Mouse (Mus musculus): ENCODE data around the gene Arhgap10.

Gene Arhgap10

DNA sequence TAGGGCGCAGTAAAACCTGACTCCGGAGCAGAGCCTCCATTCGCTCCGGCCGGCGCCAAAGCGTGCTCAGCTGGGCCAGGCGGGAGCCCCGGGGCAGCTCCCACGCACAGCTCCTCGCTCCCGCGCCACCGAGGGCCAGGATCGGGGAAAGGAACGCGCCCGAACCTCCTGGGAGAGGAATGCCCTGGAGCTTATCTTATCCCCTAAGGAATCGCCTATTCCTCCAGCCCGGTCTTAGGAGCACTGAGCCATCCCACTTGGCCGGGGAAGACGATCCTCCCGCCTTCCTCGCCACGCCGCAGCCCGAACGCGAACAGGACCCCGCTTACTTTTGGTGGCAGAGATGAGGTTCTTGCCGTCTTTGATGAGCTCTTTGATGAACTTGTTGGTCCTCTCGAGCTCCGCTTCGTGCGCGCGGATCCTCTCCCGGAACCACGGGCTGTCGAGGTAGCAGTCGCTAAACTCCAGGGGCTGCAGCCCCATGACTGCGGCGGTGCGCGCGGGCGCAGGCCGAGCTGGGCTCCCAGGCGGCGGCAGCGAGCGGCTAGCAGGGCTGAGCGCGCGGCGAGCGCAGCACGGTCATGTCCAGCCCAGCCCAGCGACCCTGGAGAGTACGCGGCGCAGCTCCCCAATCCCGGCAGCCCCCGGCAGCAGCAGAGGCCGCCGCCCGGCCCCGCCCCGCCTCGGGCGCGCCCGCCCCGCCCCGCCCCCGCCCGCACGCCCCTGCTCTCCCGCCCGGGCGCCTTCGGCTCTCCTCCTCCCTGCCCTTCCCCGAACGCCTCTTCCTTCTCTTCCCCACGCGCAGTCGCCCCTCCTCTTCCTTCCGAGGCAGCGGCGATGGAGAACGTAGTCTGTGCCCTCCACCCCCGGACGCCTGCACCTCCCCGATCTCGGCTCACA lies at the start of gene Arhgap10:
Arhgap10 (minus strand) TSS at position 653 of the 900 bp plus-strand sequence.
- peak; percentile 90 to 95 for DNase-seq

GRCm38 (mm10) chr8:77561441-77561840 lies 43.7 kb upstream of the Arhgap10 start:
- DNase-seq = no peak

DNA sequence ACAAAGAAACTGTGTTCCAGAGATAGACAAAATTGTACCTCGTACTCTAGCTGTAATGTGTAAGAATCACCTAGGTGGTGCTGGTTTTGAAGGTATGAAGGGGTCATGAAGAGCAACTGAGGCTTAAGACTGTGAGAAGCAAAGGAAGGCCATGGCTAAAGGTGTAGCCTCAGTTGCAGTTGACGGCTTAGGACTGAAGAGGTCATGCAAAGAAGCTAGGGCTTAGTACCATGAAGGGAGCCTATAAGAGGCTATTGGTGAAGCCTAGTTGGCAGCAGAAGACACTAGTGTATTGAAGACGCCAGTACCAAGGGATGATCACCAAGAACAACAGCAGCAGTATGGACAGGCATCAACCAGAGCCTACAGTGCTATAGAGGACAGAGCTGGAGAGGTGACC lies 34.7 kb upstream of the Arhgap10 start:
- DNase-seq = no peak

DNA sequence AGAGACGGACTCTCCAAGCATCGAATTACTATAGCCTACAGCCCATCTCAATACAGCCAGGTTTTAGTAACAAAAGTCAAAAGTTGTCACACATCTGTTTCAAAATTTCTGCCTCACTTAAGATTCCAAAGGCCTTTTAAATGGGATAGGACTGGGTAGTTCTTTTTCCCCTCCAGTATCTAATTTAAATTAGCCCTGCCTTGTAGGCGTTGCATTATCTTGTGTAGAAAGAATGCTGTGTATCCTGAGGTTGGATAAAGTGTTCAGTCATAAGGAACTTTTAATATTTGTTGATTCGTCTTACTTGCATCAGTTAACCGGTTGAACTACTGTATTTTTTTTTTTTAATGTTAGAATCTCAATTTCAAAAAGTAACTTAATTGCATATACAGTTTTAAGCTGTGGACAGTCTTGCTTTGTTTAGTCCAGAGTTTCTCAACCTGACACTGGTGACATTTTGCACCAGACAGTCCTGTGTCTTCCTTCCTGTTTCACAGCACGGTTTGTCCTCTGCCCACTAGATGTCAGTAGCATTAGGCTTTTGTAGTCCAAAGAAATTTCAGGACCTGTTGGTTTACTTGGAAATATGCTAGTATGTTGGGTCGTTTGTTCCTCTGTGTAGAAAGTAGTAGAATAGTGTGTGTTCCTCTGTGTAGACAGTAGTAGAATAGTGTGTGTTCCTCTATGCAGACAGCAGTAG lies 32.3 kb upstream of the Arhgap10 start:
- peak; percentile 58 for DNase-seq

- peak; percentile 94 to 95 for DNase-seq
These were observed 31.5 kb upstream of the Arhgap10 start, which contains the start of gene Prmt9 for GRCm38 (mm10) chr8:77549121-77549706. Gene Prmt9 (plus strand): TSS chr8:77549397.

DNA sequence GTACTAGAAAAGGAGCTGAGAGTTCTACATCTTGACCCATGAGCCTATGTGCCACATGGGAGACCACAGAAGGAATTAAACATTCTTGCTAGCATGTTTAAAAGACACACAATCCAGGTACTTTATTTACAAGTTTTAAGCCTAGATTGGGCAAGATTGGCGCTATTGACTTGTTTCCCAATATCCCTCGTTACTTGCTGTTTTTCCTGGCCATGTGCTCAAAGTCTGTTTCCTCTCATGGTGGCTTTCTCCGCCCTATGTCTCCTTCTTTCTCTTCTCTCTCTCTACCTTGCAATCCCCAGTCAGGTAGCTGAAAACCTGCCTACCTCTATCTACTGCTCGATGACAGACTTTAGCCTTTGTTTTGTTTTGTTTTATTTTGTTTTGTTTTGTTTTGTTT lies 27.9 kb upstream of the Arhgap10 start:
- no peak for DNase-seq

DNA sequence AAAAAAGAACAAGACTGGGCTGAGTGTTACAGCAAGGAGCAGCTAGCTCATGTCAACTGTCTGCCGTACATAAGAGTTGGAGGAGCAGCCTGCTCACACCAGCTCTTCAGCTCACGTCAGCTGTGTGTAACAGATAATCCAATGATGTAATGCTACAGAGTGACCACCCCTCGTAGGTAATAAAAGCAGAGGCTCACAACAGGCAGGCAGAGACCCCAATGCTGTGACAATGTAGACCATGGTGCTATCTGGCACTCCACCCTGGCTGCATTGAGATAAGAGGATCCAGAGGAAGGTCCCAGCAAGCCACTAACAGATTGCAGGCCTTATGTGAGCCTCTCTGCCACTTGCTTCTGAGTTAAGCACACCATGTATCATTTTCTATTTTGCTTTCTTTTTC lies 26.7 kb upstream of the Arhgap10 start:
- no peak for DNase-seq

- no peak for DNase-seq
These were observed 25.5 kb upstream of the Arhgap10 start for GRCm38 (mm10) chr8:77543152-77543777.

DNA sequence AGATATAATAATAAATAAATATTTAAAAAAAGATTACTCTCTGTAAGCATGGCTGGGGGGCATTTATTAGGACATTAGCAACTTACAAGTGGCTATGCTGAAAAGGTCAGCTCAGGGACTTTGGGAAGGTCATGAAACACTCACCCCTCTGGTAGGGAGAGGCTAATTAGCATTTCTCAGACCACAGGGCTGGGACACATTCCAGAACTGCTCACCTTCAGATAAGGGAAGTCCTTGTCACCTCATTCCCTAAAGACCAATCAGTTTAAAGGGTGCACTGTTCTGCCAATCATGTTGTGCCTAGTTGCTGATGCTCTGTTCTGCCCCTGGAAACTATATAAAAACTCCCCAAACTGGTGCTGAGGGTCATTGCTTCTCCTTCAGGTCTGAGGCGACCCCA lies 20.5 kb upstream of the Arhgap10 start:
- no peak for DNase-seq

DNA sequence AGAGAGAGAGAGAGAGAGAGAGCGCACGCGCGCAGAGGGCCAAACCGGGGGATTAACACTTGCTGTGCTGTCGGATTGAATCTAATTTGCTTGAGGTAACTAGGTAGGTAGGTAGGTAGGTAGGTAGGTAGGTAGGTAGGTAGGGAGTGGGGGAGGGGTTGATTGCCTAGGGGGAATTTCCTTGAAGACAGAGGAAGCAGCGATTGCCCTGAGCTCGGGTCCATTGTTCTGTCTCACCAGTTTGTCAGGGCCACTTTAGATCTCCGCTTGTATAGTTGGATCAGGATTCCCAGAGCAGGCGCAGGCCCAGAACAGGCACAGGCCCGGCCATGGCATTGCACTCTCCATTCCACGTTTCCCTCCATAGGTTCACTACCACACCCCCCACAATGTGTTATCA lies 19.1 kb upstream of the Arhgap10 start:
- DNase-seq = no peak

DNA sequence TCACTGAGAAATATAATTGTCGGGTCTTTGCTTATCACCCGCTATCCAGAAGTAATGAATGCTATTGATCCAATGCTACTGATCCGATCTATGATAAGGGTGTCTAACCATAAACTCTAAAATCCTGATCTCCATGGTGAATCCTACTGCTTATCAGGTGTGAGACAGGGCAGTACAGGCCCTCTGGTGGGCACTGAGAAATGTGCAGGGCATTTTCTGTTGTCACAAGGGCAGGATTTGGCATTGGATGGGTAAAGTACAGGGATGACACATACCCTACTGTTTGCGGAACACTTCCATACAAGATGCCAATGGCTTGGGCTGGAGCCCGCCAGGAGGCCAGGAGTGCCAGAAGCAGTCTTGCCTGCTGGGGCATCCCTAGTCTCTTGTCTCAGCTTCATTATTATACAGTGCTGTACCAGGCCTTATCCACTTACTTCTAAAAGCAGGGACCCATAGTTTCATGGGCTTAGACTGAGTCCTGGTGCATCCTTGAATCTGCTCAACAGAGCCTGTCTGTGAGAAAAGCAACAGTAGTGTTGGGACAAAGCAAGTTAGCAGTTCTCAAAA lies 17.4 kb upstream of the Arhgap10 start:
- peak; percentile 64 to 73 for DNase-seq

GRCm38 (mm10) chr8:77534358-77534992 lies 16.7 kb upstream of the Arhgap10 start:
- DNase-seq = no peak

DNA sequence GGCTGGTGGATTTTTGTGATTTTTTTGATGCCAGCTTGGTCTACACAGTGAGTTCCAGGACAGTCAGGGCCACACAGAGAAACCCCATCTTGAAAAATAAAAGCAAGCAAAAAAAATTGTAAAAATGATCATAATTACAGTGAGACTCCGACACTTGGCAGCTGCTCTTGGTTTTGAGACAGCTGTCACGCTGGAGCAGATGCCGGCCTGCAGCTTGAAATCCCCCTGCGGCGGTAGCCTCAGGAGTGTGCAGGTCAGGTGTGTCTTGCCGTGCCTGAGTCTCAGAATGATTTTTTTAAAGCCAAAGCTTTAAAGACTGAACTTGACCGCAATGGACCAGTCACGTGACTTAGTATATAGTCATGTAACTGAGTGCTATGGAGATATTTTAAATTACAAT lies 8.4 kb upstream of the Arhgap10 start:
- DNase-seq = peak in 1 of 2 experiments; percentile 13

- DNase-seq = peak in 1 of 2 experiments; percentile 30
These were observed 7.2 kb upstream of the Arhgap10 start for GRCm38 (mm10) chr8:77524906-77525305.

DNA sequence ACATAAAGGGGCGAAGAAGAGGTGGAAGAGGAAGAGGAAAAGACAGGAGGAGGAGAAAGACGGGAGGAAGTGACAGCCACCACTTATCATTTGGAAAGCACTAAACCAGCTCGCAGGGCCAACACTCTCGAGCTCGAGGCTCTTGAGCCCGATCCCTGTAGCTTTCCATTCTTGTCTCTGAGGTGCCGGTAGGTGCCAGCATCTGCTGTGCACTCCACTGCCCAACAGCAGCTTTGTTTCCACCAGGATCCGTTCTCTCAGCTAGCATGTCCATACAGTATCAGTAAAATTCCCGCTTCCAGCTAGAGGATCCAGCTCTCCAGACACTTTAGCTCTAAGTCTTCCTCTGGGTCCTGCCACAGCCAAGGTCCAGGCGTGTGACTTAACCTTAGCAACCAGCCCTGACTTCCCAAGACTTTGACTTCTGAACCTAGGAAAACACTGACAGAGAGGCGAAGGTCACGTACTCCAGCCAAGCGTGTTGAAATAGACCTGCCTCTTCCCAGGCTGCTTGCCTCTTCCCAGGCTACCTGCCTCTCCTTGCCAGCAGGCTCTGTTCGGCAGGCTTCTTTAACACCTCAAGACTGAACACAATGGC lies 6.4 kb upstream of the Arhgap10 start:
- peak; percentile 75 to 91 for DNase-seq

GRCm38 (mm10) chr8:77522984-77523383 lies 5.2 kb upstream of the Arhgap10 start:
- peak in 1 of 2 experiments; percentile 56 for DNase-seq

GRCm38 (mm10) chr8:77521028-77521785 lies 3.5 kb upstream of the Arhgap10 start:
- no peak for DNase-seq

- no peak for DNase-seq
These were observed 2.8 kb upstream of the Arhgap10 start for GRCm38 (mm10) chr8:77520601-77521000.

- DNase-seq = no peak
These were observed 705 bp upstream of the Arhgap10 start for GRCm38 (mm10) chr8:77518201-77519115.

- peak; percentile 69 to 86 for DNase-seq
These were observed 908 bp downstream of the Arhgap10 start for GRCm38 (mm10) chr8:77516845-77517244.
